Mouse (Mus musculus) splenic B cell, adult 2 months (primary cell): Measurements from ENCODE around the gene Pnpla3.
"Not testable (repeated sequence)": the region's sequence is repeated elsewhere in the genome, so short reads cannot be mapped to it uniquely, and the experiment has no call there.

Source experiments
- DNase-seq: peaks from one replicate; pipeline ENCODE4 v3.0.0-alpha.2; 2011; ENCODE audit warnings: low read depth, low spot score
- H3K27me3 ChIP-seq: 2 replicates; pipeline ENCODE4 v1.6.1; 2012; ENCODE audit warnings: mild to moderate bottlenecking, low read length, moderate library complexity, mixed read lengths; ENCODE audit not compliant: control insufficient read depth, poor library complexity, insufficient read depth, severe bottlenecking
- H3K36me3 ChIP-seq: 2 replicates; pipeline ENCODE4 v1.6.1; 2012; ENCODE audit warnings: mild to moderate bottlenecking, low read length, moderate library complexity, mixed read lengths; ENCODE audit not compliant: control insufficient read depth, poor library complexity, insufficient read depth, severe bottlenecking

The Pnpla3 gene

GRCm38 (mm10) chr15:84156158-84156557 is 11.5 kb upstream of the Pnpla3 start:
- no peak for DNase-seq
- Histone ChIP-seq H3K36me3 (no peaks in the 10 kb centered on the region), H3K27me3 (no peaks in the 10 kb centered on the region)

DNA sequence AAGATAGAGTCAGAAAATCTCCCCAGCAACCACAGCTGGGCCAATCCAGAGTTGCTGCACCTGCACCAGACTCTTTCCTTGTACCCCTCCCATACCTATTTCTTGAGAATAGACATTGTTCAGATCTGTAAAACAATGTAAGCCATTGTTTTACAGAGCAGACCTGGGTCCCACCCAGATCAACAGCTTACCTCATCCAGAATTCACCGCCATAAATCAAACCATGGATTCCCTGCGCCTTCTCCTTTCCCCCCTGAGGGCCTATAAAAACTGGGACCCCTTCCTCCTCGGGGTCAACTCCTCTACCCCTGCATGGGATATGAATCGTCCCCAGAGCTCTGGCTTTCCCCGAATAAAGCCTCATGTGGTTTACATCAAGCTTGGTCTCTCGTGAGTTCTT is 10.1 kb upstream of the Pnpla3 start:
- DNase-seq, result not testable (repeated sequence)

DNA sequence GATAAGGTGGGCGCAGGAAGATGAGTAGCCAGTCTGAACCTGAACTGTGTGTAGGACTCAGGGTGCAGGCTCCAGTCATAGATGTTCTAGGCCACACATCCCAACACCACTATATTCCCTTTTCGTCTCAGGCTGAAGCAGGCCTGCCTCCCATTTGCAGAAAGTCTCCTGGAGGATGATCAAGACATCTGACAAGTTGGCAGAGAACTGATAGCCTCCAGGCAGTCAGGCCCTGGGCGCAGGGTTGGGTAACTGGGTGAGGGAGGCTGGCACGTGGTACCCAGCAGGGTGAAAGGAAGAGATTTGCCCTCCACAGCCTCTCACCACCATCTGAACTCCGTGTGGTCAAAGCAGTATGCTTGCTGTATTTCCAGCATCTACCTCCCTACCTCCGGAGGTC is 5.8 kb upstream of the Pnpla3 start:
- Histone ChIP-seq H3K27me3 (no peaks in the 10 kb centered on the region), H3K36me3 (no peaks in the 10 kb centered on the region)
- DNase-seq, result no peak

More for the DNA sequence above, 10.1 kb upstream of the Pnpla3 start:
- H3K27me3 ChIP-seq, H3K36me3 ChIP-seq: not testable (repeated sequence)

GRCm38 (mm10) chr15:84166818-84167217 is 819 bp upstream of the Pnpla3 start:
- H3K27me3 ChIP-seq, result peaks cover 2% of the 10 kb centered on the region; the same call in 1 of the 2 replicates
- H3K36me3 ChIP-seq, result no peaks in the 10 kb centered on the region
- no peak for DNase-seq

- DNase-seq, result no peak
- Histone ChIP-seq H3K36me3 (no peaks in the 10 kb centered on the region), H3K27me3 (peaks cover 2% of the 10 kb centered on the region; the same call in 1 of the 2 replicates)
These were observed 829 bp downstream of the Pnpla3 start for GRCm38 (mm10) chr15:84168170-84169161.

DNA sequence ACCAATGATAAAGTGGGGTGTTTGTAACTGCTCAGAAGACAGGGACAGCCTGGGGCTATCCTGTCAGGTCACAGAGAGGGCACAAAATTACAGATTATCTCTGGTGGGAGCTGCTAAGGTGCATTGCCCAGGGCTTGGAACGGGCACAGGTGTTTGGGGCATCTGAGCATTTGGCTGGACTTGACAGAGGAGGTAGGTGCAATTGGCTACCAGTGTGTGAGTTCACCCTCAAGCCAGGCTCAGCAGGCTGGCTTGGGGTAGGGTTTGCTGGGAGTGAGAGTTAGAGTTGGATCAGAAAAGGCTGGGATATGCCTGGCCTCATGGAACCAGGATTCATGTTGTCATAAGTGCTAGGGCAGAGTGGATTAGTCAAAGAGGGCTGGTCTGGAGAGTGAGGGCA is 1.9 kb downstream of the Pnpla3 start:
- H3K36me3 ChIP-seq, result no peaks in the 10 kb centered on the region
- H3K27me3 ChIP-seq, result peaks cover 2% of the 10 kb centered on the region; the same call in 1 of the 2 replicates
- no peak for DNase-seq

DNA sequence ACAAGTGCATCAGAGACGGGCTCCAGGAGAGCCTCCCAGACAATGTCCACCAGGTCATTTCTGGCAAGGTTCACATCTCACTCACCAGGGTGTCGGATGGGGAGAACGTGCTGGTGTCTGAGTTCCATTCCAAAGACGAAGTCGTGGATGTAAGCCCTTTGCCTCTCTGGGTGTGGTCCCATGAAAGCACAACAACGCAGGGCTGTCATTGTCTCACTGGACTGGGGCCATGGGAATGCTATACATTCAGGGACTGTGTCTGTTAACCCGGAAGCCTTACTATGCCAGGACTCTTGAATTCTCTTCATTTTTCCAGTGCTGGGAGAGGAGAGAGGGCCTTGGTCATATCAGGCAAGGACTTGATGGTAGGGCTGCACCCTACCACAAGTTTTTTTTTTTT is 3.5 kb downstream of the Pnpla3 start:
- no peak for DNase-seq
- peaks cover 2% of the 10 kb centered on the region for H3K27me3 ChIP-seq
- H3K36me3 ChIP-seq, result no peaks in the 10 kb centered on the region

DNA sequence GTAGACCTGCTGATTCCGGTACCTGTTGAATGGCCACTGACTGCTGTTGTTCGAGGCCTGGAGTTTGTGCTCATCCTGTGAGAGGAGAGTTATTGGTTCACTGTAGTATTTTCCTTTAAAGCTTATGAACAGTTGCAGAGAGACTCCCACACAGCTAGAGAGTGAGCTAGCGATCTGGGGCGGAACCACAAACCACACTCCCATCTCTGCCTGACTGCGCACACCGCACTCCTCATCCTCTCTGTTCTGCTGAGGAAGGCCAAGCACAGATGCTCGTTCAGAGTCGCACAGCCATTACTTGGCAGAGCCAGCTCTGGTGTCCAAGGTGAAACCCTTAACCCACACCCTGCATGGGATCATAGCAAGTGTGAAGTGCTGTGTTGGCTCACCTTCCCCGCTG is 11.1 kb downstream of the Pnpla3 start:
- H3K36me3 ChIP-seq, result no peaks in the 10 kb centered on the region
- DNase-seq, result no peak

GRCm38 (mm10) chr15:84182000-84182399 is 14.4 kb downstream of the Pnpla3 start:
- Histone ChIP-seq H3K27me3 (no peaks in the 10 kb centered on the region), H3K36me3 (no peaks in the 10 kb centered on the region)
- DNase-seq, result no peak

More for the DNA sequence above, 11.1 kb downstream of the Pnpla3 start:
- no peaks in the 10 kb centered on the region; the same call in 1 of the 2 replicates for H3K27me3 ChIP-seq

DNA sequence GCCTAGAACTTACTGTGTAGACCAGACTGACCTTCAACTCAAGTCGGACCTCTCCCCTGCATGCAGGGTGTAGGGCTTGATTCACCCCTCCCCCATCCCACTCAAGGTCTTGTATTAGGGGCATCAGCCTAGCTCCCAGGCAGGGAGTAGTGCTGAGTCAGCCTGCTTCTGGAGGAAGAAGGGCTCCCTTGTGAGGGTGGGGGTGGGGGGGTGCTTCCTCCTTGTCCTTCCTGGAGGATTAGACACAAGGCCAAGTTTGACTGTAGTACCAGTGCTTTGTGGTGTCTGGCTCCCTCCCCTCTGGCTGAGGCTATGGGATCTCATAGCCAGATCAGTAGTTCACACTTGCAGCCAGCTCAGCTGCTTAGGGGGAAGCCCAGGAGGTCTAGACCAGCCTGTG is 16.3 kb downstream of the Pnpla3 start:
- Histone ChIP-seq H3K27me3 (no peaks in the 10 kb centered on the region), H3K36me3 (no peaks in the 10 kb centered on the region)
- DNase-seq, result no peak

GRCm38 (mm10) chr15:84186196-84186595 is 18.6 kb downstream of the Pnpla3 start:
- DNase-seq, result no peak
- no peaks in the 10 kb centered on the region for H3K36me3 ChIP-seq
- H3K27me3 ChIP-seq, result no peaks in the 10 kb centered on the region

DNA sequence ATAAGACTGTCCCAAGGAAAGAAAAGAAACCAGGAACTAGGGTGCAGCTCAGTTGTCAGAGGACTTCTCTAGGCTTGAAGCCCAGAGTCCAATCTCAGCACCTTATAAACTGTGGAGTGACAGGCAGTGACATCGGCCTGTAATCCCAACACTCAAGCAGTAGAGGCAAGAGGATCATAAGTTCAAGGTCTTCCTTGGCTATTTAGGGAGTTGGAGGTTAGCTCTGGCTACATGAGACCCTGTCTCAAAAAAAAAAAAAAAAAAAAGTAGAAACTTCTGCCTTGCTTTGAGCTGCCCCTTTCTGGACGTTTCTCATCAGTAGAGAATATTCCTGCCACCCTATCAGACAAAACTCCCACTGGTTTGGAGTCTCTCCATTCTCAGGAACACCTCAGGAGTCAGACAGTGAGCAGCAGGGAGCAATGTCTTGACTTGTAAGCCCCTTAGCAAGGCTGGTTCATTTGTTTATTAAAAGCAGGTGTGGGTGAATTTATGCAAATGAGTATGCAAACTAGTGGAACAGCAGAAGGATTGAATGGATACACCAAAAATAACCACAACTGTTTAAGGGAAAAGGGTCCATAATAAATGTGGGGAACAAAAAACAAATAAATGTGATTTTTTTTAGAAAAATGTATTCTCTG is 21.4 kb downstream of the Pnpla3 start:
- Histone ChIP-seq H3K27me3 (no peaks in the 10 kb centered on the region), H3K36me3 (no peaks in the 10 kb centered on the region)
- DNase-seq, result no peak

DNA sequence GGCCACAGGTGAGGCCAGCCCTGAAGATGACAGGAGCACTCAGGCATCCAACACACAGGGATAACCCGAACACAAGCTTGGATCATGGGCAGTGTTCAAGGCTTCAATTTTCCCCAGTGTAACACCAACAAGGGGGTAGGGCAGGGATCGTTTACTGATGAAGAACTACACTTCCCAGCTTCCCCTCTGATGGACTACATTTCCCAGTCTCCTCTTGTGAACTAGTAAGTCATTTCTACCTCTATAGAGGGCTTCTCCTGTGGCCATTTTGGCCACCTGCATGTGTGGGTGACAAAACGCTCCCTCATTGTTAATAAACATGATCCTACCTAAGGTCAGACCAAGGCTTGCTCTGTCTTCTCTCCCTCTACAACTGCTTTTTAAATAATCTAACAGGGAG is 22.2 kb downstream of the Pnpla3 start:
- Histone ChIP-seq H3K36me3 (no peaks in the 10 kb centered on the region), H3K27me3 (no peaks in the 10 kb centered on the region)
- peak; percentile 36 for DNase-seq

GRCm38 (mm10) chr15:84191724-84192057 is 24.1 kb downstream of the Pnpla3 start:
- no peak for DNase-seq
- H3K36me3 ChIP-seq, result no peaks in the 10 kb centered on the region
- no peaks in the 10 kb centered on the region for H3K27me3 ChIP-seq

DNA sequence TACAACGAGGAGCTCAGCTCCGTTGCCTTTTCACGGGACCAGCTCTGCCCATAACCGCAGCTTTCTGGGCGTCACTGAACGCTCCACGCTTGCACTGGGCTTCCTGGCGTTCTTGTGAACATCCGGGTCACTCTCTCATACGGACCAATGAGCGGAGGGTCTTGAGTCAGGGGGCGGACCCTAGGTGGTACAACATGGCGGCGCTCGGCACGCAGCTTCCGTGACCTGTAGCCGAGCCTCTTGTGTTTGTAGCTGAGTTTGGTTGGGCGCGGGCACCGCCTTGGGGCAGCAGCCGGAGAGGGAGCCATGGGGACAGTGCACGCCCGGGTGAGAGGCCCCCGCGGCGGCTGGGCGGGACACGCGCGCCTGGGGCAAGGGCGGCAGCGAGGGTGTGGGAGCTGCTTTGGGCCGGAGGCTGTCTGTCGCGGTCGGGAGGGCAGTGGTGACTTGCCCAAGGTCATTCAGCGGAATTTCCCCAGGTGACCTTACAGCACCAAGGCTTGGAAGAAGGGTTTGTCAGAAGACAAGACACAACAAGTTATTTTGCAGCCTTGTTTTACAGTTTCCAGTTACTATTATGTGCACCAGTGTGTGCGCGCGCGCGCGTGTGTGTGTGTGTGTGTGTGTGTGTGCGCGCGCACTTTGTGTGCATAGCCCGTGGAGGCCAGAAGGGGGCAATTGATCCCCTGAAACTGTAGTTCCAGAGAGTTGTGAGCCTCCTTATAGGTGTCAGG is 24.6 kb downstream of the Pnpla3 start, which contains the start of gene Samm50:
Samm50 (plus strand) TSS at position 184 of the 734 bp plus-strand sequence.
- no peaks in the 10 kb centered on the region for H3K27me3 ChIP-seq
- peaks cover 2% of the 10 kb centered on the region for H3K36me3 ChIP-seq
- DNase-seq, result peak; percentile 95
